Mouse (Mus musculus) forebrain, embryonic 11.5 days (tissue): ENCODE results near the gene Mettl27. TPM values are rescaled to one million over a fixed set of nuclear protein-coding genes. Genes with fewer than 3 reads are reported as not detected.
"Not testable (repeated sequence)": the region's sequence is repeated elsewhere in the genome, so short reads cannot be mapped to it uniquely, and the experiment has no call there.

Experiments used
- ATAC-seq: fragments of 200-750 bp; cut with Nextera tagmentation; replicated peaks from 2 replicates; pipeline ENCODE4 v1.8.0; 2017; ENCODE audit warnings: moderate TSS enrichment; ENCODE audit not compliant: low FRiP score
- DNase-seq: peaks from one replicate; pipeline ENCODE4 v3.0.0-alpha.2; 2017; ENCODE audit warnings: low spot score
- H3K27ac ChIP-seq: fragments of 300-500 bp; sonication (generic); 2 replicates; pipeline ENCODE4 v1.5.1; 2014; ENCODE audit warnings: low read depth, low read length
- H3K27me3 ChIP-seq: fragments of 300-500 bp; sonication (generic); 2 replicates; pipeline ENCODE4 v1.6.1; 2014; ENCODE audit warnings: mild to moderate bottlenecking, low read length, mixed read lengths; ENCODE audit not compliant: control insufficient read depth, insufficient read depth
- H3K36me3 ChIP-seq: fragments of 300-500 bp; sonication (generic); 2 replicates; pipeline ENCODE4 v1.6.1; 2014; ENCODE audit warnings: mild to moderate bottlenecking, low read length, moderate library complexity, mixed read lengths; ENCODE audit not compliant: control insufficient read depth, insufficient read depth
- H3K4me1 ChIP-seq: fragments of 300-500 bp; sonication (generic); replicated peaks from 2 replicates; pipeline ENCODE4 v1.6.1; 2014; ENCODE audit warnings: low read length, mixed read lengths; ENCODE audit not compliant: control insufficient read depth, insufficient read depth
- H3K4me2 ChIP-seq: fragments of 300-500 bp; sonication (generic); 2 replicates; pipeline ENCODE4 v1.6.1; 2014; ENCODE audit warnings: low read depth, mild to moderate bottlenecking, low read length, moderate library complexity, mixed read lengths; ENCODE audit not compliant: severe bottlenecking
- H3K4me3 ChIP-seq: fragments of 300-500 bp; sonication (generic); 2 replicates; pipeline ENCODE4 v1.5.1; 2014; ENCODE audit warnings: low read depth, low read length
- H3K9ac ChIP-seq: fragments of 300-500 bp; sonication (generic); 2 replicates; pipeline ENCODE4 v1.6.1; 2014; ENCODE audit warnings: low read length
- H3K9me3 ChIP-seq: fragments of 300-500 bp; sonication (generic); 2 replicates; pipeline ENCODE4 v1.6.1; 2016; ENCODE audit warnings: low read length, mixed read lengths; ENCODE audit not compliant: control insufficient read depth
- WGBS: fragments of 180-500 bp; shearing (Covaris S2); extraction: QIAGEN DNeasy Blood & Tissue Kit; methylation state at CpG from one replicate; pipeline ENCODE4 v1.1.7; 2014; 5-methylcytosine and 5-hydroxymethylcytosine counted together
- polyA plus RNA-seq: library from polyadenylated mRNA; unstranded; fragments of >200 nt; fragmentation: Nextera tagmentation; extraction: Ambion mirVana; gene quantifications from 2 replicates; pipeline ENCODE4 v1.2.1, GENCODE M21; 2014

Gene Mettl27
- polyA plus RNA-seq, 1 experiment from 2014 or later: 7.3 TPM

DNA sequence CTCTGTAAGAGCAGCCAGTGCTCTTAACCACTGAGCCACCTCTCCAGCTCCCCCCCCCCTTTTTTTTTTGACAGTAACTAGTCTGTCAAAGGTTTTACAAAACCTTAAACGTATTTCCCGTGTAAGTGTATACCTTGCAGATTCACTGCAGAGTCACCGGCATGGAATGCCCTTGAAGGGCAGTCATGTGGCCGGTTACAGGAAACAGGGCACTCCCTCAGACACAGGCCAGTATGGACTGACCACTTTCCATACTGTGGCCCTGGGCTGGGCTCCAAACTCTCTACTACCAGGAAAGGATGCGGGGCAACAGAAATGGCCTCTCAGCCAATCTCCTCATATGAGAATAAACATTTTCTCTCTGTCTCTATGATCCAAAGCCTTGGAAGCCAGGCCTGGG, 23.3 kb downstream of the Mettl27 start:
- Histone ChIP-seq H3K9ac (no peak overlapping the region), H3K27me3 (no peaks in the 10 kb centered on the region), H3K9me3 (no peaks in the 10 kb centered on the region), H3K4me3 (no peak overlapping the region), H3K27ac (no peak overlapping the region), H3K36me3 (no peaks in the 10 kb centered on the region), H3K4me1 (no peaks in the 10 kb centered on the region), H3K4me2 (no peak overlapping the region)
- no peak for DNase-seq
- no peak for ATAC-seq
- 92% methylated on average over 5 of the region's 5 CpGs for WGBS

DNA sequence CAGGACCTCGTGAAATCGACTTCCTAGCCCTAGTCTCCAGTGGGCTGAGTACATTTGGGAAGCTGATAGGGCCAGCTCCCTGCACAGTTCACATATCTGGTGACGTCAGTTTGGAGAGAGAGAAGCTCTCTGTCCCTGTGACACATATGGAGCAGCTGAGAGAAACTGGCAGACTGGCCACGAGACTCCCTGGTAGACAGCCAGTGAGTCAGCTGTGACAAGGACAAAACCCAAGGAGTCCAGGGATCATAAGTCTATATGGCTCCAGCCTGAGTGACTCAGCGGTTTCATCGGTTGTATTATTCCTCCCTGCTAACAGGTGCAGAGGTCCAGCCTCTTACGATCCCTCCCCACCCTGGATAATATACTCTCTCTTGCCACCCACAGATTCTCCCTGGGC, 26.9 kb downstream of the Mettl27 start:
- DNase-seq: no peak
- H3K4me2 ChIP-seq: no peak overlapping the region
- no peak overlapping the region for H3K27ac ChIP-seq
- no peaks in the 10 kb centered on the region for H3K27me3 ChIP-seq
- H3K9ac ChIP-seq: no peak overlapping the region
- H3K4me1 ChIP-seq: no peaks in the 10 kb centered on the region
- no peaks in the 10 kb centered on the region for H3K36me3 ChIP-seq
- H3K9me3 ChIP-seq: no peaks in the 10 kb centered on the region
- ATAC-seq: no peak
- WGBS: 77% methylated on average over 7 of the region's 7 CpGs
- H3K4me3 ChIP-seq: no peak overlapping the region

DNA sequence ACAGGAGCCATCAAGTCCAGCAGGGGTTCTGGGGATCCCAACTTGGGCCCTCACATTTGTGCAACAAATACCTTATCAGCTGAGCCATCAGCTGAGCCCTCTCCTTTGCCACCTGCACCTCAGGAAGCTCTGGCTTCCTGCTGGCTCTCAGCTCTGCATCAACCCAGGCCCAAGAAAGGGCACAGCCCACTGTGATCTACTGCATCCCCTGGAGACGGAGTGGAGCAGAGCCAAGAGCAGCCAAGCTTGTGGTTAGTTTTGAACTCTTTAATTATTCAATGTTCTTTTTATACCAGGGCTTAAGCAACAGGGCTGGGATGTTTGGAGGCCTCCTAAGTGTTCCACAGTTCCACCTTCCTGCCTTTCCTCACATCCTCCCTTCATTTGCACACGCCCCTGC, 28.3 kb downstream of the Mettl27 start:
- H3K9me3 ChIP-seq: no peaks in the 10 kb centered on the region
- H3K4me3 ChIP-seq: no peak overlapping the region
- no peak for DNase-seq
- 79% methylated on average over 2 of the region's 2 CpGs for WGBS
- H3K27me3 ChIP-seq: no peaks in the 10 kb centered on the region
- no peak for ATAC-seq
- no peak overlapping the region for H3K27ac ChIP-seq
- no peaks in the 10 kb centered on the region for H3K4me1 ChIP-seq
- no peaks in the 10 kb centered on the region for H3K36me3 ChIP-seq
- H3K9ac ChIP-seq: no peak overlapping the region
- H3K4me2 ChIP-seq: no peak overlapping the region

DNA sequence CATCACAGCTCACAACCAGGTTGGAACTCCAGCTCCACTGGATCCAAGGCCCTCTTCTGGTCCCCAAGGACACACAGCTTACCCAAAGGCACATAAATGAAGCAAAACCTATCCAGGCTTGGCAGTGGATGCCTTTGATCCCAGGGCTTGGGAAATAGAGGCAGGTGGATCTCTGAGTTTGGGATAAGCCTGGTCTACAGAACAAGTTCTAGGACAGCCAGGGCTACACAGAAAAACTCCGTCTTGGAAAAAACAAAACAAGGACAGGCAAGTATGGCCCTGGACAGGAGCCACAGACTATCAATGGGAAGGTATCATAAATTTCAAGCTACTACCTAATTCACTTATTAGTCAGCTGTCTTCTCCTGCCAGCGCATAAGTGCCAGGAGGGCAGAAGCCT, 29.4 kb downstream of the Mettl27 start:
- Histone ChIP-seq H3K4me2 (no peak overlapping the region), H3K27ac (no peak overlapping the region), H3K4me3 (no peak overlapping the region), H3K4me1 (0 out of 2 replicates have a peak, but pooled peaks cover 2% of the 10 kb centered on the region), H3K9me3 (no peaks in the 10 kb centered on the region), H3K27me3 (no peaks in the 10 kb centered on the region), H3K9ac (no peak overlapping the region), H3K36me3 (no peaks in the 10 kb centered on the region)
- DNase-seq: no peak
- WGBS: 87% methylated on average over 2 of the region's 2 CpGs
- ATAC-seq: no peak

DNA sequence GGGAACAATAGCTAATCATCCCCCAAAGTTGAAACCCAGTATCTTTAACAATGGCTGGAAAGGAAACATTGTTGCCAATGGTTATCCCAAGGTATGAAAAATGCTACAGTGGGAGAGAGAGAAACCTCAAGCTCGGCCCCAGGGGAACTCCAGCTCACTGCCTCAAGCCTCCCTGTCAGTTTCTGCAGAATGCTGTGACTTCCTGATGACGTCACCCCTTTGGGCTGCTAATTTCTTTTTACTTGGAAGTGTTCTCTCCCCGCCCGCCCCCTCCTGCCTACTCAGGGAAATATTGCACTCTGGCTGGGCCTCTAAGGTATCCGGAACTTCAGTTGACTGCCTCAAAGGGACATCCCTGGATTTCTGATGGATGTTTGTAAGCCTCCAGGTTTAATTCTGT, 31.4 kb downstream of the Mettl27 start:
- no peak for DNase-seq
- ATAC-seq: no peak
- Histone ChIP-seq H3K4me2 (no peak overlapping the region), H3K4me3 (no peak overlapping the region), H3K9ac (no peak overlapping the region), H3K36me3 (no peaks in the 10 kb centered on the region), H3K9me3 (no peaks in the 10 kb centered on the region), H3K27ac (no peak overlapping the region), H3K27me3 (no peaks in the 10 kb centered on the region), H3K4me1 (0 out of 2 replicates have a peak, but pooled peaks cover 2% of the 10 kb centered on the region)
- 39% methylated on average over 5 of the region's 5 CpGs for WGBS

DNA sequence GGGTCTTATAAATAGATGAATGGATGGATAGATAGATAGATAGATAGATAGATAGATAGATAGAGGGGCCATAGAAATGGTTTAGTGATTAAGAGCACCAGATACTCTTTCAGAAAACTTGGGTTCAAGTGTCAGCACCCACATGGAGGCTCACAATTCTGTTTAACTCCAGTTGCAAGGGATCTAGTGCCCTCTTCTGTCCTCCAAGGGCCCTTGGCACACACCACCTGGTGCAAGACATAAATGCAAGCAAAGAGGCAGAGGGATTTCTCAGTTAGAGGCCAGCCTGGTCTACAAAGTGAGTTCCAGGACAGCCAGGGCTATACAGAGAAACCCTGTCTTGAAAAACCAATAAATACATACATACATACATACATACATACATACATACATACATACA, 32.5 kb downstream of the Mettl27 start:
- H3K27me3 ChIP-seq, H3K9ac ChIP-seq, H3K27ac ChIP-seq, H3K36me3 ChIP-seq, H3K4me2 ChIP-seq, H3K4me1 ChIP-seq, H3K4me3 ChIP-seq, DNase-seq, ATAC-seq, H3K9me3 ChIP-seq: not testable (repeated sequence)

DNA sequence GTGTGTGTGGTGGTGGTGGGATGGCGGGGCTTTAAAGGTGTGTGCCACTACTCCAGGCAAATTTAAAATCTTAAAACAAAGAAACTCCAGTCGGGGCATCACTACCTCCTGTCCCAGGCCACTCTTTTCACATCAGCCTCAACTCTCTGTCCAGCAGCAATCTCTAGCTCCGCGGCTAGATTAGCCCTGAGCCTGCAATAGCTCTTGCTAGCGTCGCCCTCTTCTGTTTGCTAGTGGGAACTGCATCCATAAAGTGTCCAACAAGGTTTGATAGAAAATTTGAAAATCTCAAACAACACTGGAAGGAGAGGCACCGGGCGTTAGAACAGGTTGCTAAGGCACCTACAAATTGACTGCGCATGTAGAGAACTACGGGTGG, 33.3 kb downstream of the Mettl27 start:
- ATAC-seq (0 out of 2 replicates have a peak, but pooled peaks have one; percentile 49), DNase-seq (peak; percentile 79)
- Histone ChIP-seq H3K4me2 (peak overlapping the region; percentile 42), H3K9me3 (no peaks in the 10 kb centered on the region), H3K4me1 (0 out of 2 replicates have a peak, but pooled peaks cover 2% of the 10 kb centered on the region), H3K36me3 (no peaks in the 10 kb centered on the region), H3K4me3 (no peak overlapping the region; the same call in 1 of the 2 replicates), H3K27ac (no peak overlapping the region), H3K27me3 (no peaks in the 10 kb centered on the region), H3K9ac (no peak overlapping the region)
- WGBS: 7% methylated on average over 10 of the region's 10 CpGs

DNA sequence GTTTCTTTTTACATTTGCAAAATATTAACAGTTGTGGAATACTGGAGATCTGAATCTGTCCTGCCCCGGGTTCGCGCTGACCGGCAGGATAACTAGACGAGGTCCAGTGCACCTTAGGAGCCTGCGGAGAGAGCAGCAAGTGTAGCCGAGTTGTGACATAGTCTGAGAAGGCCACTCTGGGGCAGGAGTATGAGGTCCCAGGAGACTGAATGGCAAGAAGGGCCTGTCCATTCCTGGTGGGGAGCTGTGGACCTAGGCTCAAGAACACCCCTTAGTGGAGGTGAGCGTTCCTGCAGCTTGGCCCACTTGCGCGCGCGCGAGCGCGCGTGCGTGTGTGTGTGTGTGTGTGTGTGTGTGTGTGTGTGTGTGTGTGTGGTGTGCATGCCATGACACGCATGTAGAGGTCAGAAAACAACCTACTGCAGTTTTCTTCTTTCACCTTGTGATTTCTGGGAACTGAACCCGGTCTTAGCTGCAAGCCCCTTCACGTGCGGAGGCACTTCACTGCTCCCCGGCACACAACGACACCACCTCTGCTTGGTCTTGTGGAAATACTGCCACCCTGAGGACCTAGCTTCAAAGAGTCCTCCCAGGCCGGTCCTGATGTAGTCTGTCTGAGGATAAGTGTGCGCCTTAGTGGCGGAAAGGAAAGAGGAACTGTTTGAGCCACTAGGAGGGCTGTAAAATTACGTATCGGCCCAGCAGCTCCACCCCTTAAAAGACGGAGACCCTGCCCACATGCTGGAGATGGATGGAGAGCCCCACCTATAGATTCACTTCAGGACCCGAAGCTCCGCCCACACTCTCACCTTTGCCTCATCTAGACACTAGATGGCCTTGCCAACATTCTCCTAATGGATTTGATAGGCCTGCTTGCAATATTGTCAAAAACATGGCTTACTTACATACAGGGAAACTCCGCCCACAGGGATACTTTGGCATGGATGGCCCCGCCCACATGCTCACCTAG, 34.0 kb downstream of the Mettl27 start:
- DNase-seq: peak; percentile 64
- no peak overlapping the region for H3K9ac ChIP-seq
- H3K4me2 ChIP-seq: peak overlapping the region; percentile 42
- no peaks in the 10 kb centered on the region for H3K27me3 ChIP-seq
- H3K4me3 ChIP-seq: peak overlapping the region; percentile 20
- H3K36me3 ChIP-seq: no peaks in the 10 kb centered on the region
- no peaks in the 10 kb centered on the region for H3K9me3 ChIP-seq
- H3K4me1 ChIP-seq: 0 out of 2 replicates have a peak, but pooled peaks cover 2% of the 10 kb centered on the region
- 0 out of 2 replicates have a peak, but pooled peaks have one; percentile 39 for ATAC-seq
- 4% methylated on average over 24 of the region's 33 CpGs for WGBS
- no peak overlapping the region for H3K27ac ChIP-seq
